Mouse (Mus musculus): ENCODE results near the gene Pold1. TPM values are rescaled to one million over a fixed set of nuclear protein-coding genes. Genes with fewer than 3 reads are reported as not detected.

The Pold1 gene
- polyA plus RNA-seq, 1 experiment from 2014 or later, result 9.4 TPM

DNA sequence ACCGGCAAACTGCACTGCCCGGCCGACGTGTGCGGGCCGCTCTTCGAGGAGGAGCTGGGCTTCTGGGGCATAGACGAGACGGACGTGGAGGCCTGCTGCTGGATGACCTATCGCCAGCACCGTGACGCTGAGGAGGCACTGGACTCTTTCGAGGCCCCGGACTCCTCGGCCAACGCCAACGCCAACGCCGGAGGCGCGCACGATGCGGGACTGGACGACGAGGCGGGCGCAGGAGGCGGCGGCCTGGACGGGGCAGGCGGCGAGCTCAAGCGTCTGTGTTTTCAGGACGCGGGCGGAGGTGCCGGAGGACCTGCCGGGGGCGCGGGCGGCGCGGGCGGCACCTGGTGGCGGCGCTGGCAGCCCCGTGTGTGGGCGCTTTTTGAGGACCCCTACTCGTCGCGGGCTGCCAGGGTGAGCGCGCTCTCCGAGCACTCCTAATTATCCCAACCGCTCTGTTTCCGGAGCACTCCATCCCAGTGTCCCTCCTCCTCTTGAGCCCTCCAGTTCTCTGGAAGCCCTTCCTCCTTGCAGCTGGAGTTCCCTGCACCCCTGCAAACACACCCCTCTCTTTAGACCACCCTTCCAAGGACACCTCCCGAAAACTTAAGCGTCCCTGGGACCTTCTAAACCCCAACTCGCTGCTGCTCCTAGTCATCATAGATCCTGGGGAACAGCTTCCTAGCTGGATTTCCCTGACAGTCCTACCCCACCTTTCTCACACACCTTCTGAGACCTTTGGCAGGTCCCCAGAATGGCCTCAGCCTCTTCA, 42.9 kb upstream of the Pold1 start:
- Histone ChIP-seq H3K27me3 (ENCODE audit: control insufficient read depth, insufficient read depth, low read length) (peaks cover 11% of the 10 kb centered on the region; the same call in 1 of the 2 replicates), H3K27ac (ENCODE audit: low read depth, low read length) (0 out of 2 replicates have a peak overlapping the region, but pooled peaks have one; percentile 74), H3K36me3 (ENCODE audit: control insufficient read depth, insufficient read depth, low read length) (no peaks in the 10 kb centered on the region), H3K4me3 (ENCODE audit: low read depth, low read length) (peak overlapping the region; percentile 60), H3K4me1 (ENCODE audit: control insufficient read depth, insufficient read depth, low read length) (peaks cover 45% of the 10 kb centered on the region), H3K9me3 (ENCODE audit: control insufficient read depth, low read length) (no peaks in the 10 kb centered on the region), H3K4me2 (ENCODE audit: low read depth, low read length) (peak overlapping the region; percentile 73), H3K9ac (replicated peaks; ENCODE audit: low read depth, low read length) (peak overlapping the region; percentile 80)
- WGBS, result under 1% methylated on average over 38 of the region's 60 CpGs
- no peak for ATAC-seq (ENCODE audit: low read depth)

DNA sequence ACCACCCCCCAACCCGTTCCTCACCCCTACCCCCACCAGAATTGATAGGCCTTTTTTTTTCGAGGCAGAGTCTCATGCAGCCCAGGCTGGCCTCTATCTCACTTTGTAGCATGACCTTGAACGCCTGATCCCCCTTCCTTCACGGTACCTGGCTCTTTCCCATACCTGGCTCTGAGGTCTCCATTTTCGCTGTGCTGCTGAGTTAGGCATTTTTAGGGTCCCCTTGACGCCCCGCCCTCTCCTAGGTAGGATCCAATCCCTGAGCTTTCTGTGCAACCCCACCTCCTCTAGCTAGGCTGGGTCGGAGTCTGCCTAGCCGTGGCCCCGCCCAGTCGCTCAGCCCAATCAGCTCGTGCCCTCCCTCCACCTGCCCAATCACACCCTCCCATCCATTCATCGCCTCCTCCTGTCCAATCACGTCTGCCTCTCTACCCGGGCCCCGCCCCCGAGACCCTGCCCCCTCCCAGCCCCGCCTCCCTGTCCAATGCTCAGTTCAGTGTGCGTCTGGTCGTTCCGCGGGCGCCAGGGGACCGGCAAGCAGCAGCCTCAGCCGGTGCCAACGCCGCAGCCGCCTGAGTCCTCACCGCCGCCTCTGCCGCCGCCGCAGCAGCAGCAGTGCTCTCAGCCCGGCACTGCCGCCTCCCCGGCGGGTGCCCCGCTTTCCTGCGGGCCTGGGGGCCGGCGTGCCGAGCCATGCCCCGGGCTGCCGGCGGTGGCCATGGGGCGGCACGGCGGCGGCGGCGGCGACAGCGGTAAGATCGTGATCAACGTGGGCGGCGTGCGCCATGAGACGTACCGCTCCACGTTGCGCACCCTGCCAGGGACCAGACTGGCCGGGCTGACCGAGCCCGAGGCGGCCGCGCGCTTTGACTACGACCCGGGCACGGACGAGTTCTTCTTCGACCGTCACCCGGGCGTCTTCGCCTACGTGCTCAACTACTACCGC, 42.0 kb upstream of the Pold1 start, which contains the start of gene Kcnc3:
TSS of gene Kcnc3 (plus strand) at position 263 of the 946 bp plus-strand sequence.
- Histone ChIP-seq H3K4me1 (ENCODE audit: control insufficient read depth, insufficient read depth, low read length) (peaks cover 45% of the 10 kb centered on the region), H3K9me3 (ENCODE audit: control insufficient read depth, low read length) (no peaks in the 10 kb centered on the region), H3K27me3 (ENCODE audit: control insufficient read depth, insufficient read depth, low read length) (peaks cover 11% of the 10 kb centered on the region; the same call in 1 of the 2 replicates), H3K27ac (ENCODE audit: low read depth, low read length) (peak within 1 kb of the TSS; percentile 74), H3K4me3 (ENCODE audit: low read depth, low read length) (peak within 1 kb of the TSS; percentile 60), H3K4me2 (ENCODE audit: low read depth, low read length) (peak within 1 kb of the TSS; percentile 73), H3K36me3 (ENCODE audit: control insufficient read depth, insufficient read depth, low read length) (no peaks in the 10 kb centered on the region), H3K9ac (replicated peaks; ENCODE audit: low read depth, low read length) (peak within 1 kb of the TSS; percentile 80)
- WGBS, result under 1% methylated on average over 65 of the region's 80 CpGs
- ATAC-seq (ENCODE audit: low read depth), result peak; percentile 90

DNA sequence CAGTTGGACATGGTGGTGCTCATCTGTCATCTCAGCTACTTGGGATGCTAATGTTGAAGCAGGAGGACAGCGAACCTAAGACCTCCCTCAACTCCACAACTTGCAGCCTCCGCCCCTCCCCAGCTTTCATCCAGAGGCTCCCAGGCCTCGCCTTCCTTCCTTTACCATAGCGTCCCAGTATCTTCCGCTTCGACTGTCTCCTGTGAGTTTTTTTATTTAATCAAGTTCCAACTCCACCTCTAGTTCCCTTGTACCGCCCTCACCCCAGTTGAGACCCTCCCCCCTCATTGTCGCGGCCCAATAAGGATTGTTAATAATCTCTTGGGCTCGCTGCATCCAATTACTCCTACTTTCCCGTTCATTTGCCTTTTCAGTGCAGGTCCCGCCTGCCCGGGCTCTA, 41.3 kb upstream of the Pold1 start:
- 1% methylated on average over 13 of the region's 13 CpGs for WGBS
- H3K27ac ChIP-seq (ENCODE audit: low read depth, low read length), result peak overlapping the region; percentile 57
- no peak overlapping the region; the same call in 1 of the 2 replicates for H3K9ac ChIP-seq (replicated peaks; ENCODE audit: low read depth, low read length)
- H3K4me2 ChIP-seq (ENCODE audit: low read depth, low read length), result peak overlapping the region; percentile 73
- H3K27me3 ChIP-seq (ENCODE audit: control insufficient read depth, insufficient read depth, low read length), result peaks cover 11% of the 10 kb centered on the region; the same call in 1 of the 2 replicates
- H3K9me3 ChIP-seq (ENCODE audit: control insufficient read depth, low read length), result no peaks in the 10 kb centered on the region
- no peaks in the 10 kb centered on the region for H3K36me3 ChIP-seq (ENCODE audit: control insufficient read depth, insufficient read depth, low read length)
- peaks cover 45% of the 10 kb centered on the region for H3K4me1 ChIP-seq (ENCODE audit: control insufficient read depth, insufficient read depth, low read length)
- peak overlapping the region; percentile 42 for H3K4me3 ChIP-seq (ENCODE audit: low read depth, low read length)
- no peak for ATAC-seq (ENCODE audit: low read depth)

DNA sequence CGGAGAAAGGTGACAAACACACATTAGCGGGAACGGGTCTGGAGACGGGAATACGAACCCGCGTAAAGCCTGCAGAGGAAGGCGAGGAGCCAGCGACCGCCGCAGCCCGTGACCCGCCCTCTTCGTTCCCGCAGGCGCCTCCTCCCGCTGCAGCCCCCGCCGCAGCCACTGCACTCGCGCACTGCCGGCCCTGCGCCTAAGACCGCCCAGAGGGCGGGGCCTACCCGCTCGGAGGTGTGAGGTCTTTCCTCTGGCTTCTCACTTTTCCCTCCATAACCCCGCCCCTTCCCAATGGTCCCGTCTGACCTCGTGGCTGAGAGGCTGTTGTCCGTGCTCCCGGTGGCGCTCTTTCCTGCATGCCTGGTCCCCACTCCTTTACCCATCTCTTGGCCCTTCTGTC, 40.5 kb upstream of the Pold1 start:
- Histone ChIP-seq H3K36me3 (ENCODE audit: control insufficient read depth, insufficient read depth, low read length) (no peaks in the 10 kb centered on the region), H3K27me3 (ENCODE audit: control insufficient read depth, insufficient read depth, low read length) (peaks cover 11% of the 10 kb centered on the region; the same call in 1 of the 2 replicates), H3K27ac (ENCODE audit: low read depth, low read length) (peak overlapping the region; percentile 57), H3K4me1 (ENCODE audit: control insufficient read depth, insufficient read depth, low read length) (peaks cover 41% of the 10 kb centered on the region), H3K4me2 (ENCODE audit: low read depth, low read length) (peak overlapping the region; percentile 73), H3K4me3 (ENCODE audit: low read depth, low read length) (peak overlapping the region; percentile 42), H3K9ac (replicated peaks; ENCODE audit: low read depth, low read length) (peak overlapping the region; percentile 53), H3K9me3 (ENCODE audit: control insufficient read depth, low read length) (no peaks in the 10 kb centered on the region)
- WGBS, result 0% methylated on average over 21 of the region's 33 CpGs
- ATAC-seq (ENCODE audit: low read depth), result peak; percentile 35

DNA sequence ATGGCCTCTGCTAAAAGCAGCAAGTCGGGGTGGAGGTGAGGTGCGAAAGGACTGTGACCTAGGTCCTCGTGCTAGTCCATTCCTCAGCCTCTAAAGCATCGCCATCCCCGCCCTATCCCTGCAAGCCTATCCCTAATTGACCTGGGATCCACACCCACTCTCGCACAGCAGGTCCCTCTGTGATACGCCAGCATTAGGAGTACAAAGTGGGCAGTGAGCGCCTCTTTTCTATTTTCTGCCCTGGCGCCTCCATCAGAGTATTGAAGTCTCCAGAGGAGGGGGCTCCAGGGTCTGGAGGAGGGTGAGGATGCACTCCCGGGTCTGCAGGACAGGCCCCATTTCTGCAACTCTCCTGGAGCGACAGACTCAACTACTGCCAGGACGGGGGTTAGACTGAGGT, 39.7 kb upstream of the Pold1 start:
- no peak for ATAC-seq (ENCODE audit: low read depth)

DNA sequence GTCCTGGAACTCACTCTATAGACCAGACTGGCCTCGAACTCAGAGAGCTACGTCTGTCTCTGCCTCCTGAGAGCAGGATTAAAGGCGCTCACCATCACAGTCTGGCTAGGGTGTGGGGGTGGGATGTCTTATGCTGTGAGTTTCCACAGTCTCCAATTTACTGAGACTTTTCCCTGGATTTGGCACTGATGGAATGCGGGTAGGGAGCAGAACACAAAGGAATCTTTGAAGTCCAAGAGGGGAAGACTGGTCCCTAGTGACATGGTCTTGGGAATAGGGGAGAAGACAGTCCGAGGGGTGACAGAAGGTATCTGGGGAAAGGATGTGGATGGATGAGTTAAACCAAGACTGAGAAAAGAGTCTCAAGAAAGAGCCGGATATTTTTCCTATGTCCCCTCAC, 39.0 kb upstream of the Pold1 start:
- peak overlapping the region; percentile 73 for H3K4me2 ChIP-seq (ENCODE audit: low read depth, low read length)
- H3K4me1 ChIP-seq (ENCODE audit: control insufficient read depth, insufficient read depth, low read length), result peaks cover 32% of the 10 kb centered on the region
- 38% methylated on average over 6 of the region's 6 CpGs for WGBS

More for the DNA sequence above, 39.7 kb upstream of the Pold1 start:
- H3K4me3 ChIP-seq (ENCODE audit: low read depth, low read length), result peak overlapping the region; percentile 42
- H3K4me1 ChIP-seq (ENCODE audit: control insufficient read depth, insufficient read depth, low read length), result peaks cover 38% of the 10 kb centered on the region
- WGBS, result 6% methylated on average over 12 of the region's 12 CpGs
- peak overlapping the region; percentile 53 for H3K9ac ChIP-seq (replicated peaks; ENCODE audit: low read depth, low read length)
- peak overlapping the region; percentile 73 for H3K4me2 ChIP-seq (ENCODE audit: low read depth, low read length)
- no peak overlapping the region; the same call in 1 of the 2 replicates for H3K27ac ChIP-seq (ENCODE audit: low read depth, low read length)
- H3K27me3 ChIP-seq (ENCODE audit: control insufficient read depth, insufficient read depth, low read length), result peaks cover 11% of the 10 kb centered on the region; the same call in 1 of the 2 replicates
- no peaks in the 10 kb centered on the region for H3K9me3 ChIP-seq (ENCODE audit: control insufficient read depth, low read length)
- H3K36me3 ChIP-seq (ENCODE audit: control insufficient read depth, insufficient read depth, low read length), result no peaks in the 10 kb centered on the region

DNA sequence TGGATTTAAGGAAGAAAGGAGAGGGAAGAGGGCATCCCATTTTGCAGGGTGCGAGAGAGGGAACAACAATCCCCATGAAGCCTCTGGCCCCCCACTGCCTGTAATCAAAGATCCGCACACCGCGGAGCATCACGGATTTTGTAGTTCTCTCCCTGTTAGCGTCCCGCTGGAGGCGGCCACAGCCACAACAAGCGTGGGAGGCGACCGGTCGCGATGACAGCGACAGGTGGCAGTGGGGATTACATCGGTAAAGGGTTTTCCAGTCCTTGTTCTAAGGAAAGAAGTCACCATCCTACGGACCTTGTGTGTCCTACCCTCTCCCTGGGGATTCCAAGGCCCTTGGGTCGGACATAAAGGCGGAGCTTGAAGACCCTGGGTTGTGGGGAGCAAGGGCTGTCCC, 38.3 kb upstream of the Pold1 start:
- Histone ChIP-seq H3K36me3 (ENCODE audit: control insufficient read depth, insufficient read depth, low read length) (no peaks in the 10 kb centered on the region), H3K27ac (ENCODE audit: low read depth, low read length) (no peak overlapping the region), H3K9me3 (ENCODE audit: control insufficient read depth, low read length) (no peaks in the 10 kb centered on the region), H3K4me3 (ENCODE audit: low read depth, low read length) (peak overlapping the region; percentile 42), H3K9ac (replicated peaks; ENCODE audit: low read depth, low read length) (no peak overlapping the region), H3K4me2 (ENCODE audit: low read depth, low read length) (peak overlapping the region; percentile 73), H3K4me1 (ENCODE audit: control insufficient read depth, insufficient read depth, low read length) (peaks cover 26% of the 10 kb centered on the region), H3K27me3 (ENCODE audit: control insufficient read depth, insufficient read depth, low read length) (peaks cover 6% of the 10 kb centered on the region; the same call in 1 of the 2 replicates)
- peak; percentile 52 for ATAC-seq (ENCODE audit: low read depth)
- WGBS, result 0% methylated on average over 18 of the region's 18 CpGs

More for the DNA sequence above, 39.0 kb upstream of the Pold1 start:
- Histone ChIP-seq H3K36me3 (ENCODE audit: control insufficient read depth, insufficient read depth, low read length) (no peaks in the 10 kb centered on the region), H3K4me3 (ENCODE audit: low read depth, low read length) (peak overlapping the region; percentile 42), H3K27ac (ENCODE audit: low read depth, low read length) (no peak overlapping the region), H3K9me3 (ENCODE audit: control insufficient read depth, low read length) (no peaks in the 10 kb centered on the region), H3K27me3 (ENCODE audit: control insufficient read depth, insufficient read depth, low read length) (peaks cover 6% of the 10 kb centered on the region; the same call in 1 of the 2 replicates), H3K9ac (replicated peaks; ENCODE audit: low read depth, low read length) (peak overlapping the region; percentile 37; the same call in 1 of the 2 replicates)
- ATAC-seq (ENCODE audit: low read depth), result no peak

DNA sequence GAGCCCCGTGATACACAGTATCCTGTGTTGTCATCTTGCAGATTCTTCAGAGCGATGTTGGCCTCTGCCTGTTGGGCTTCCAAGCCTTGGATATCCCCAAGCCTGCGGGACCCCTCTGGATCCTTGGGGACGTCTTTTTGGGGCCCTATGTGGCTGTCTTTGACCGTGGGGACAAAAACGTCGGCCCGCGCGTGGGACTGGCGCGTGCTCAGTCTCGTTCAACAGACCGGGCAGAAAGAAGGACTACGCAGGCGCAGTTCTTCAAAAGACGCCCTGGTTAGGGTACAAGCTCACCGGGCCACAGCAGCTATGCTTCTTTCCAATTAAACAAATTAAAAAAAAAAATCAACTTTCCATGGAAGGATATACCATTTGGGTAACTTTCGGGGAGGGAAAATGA, 37.9 kb upstream of the Pold1 start:
- H3K27me3 ChIP-seq (ENCODE audit: control insufficient read depth, insufficient read depth, low read length), result peaks cover 6% of the 10 kb centered on the region; the same call in 1 of the 2 replicates
- H3K4me3 ChIP-seq (ENCODE audit: low read depth, low read length), result peak overlapping the region; percentile 42
- WGBS, result 12% methylated on average over 19 of the region's 19 CpGs
- no peak for ATAC-seq (ENCODE audit: low read depth)
- peak overlapping the region; percentile 73 for H3K4me2 ChIP-seq (ENCODE audit: low read depth, low read length)
- H3K27ac ChIP-seq (ENCODE audit: low read depth, low read length), result no peak overlapping the region
- H3K4me1 ChIP-seq (ENCODE audit: control insufficient read depth, insufficient read depth, low read length), result peaks cover 22% of the 10 kb centered on the region
- H3K9ac ChIP-seq (replicated peaks; ENCODE audit: low read depth, low read length), result peak overlapping the region; percentile 41
- no peaks in the 10 kb centered on the region for H3K9me3 ChIP-seq (ENCODE audit: control insufficient read depth, low read length)
- no peaks in the 10 kb centered on the region for H3K36me3 ChIP-seq (ENCODE audit: control insufficient read depth, insufficient read depth, low read length)

Measured in neural tube, embryonic 14.5 days (tissue).